Mouse (Mus musculus): ENCODE measurements around the gene Fam83e. TPM values are rescaled to one million over a fixed set of nuclear protein-coding genes. Genes with fewer than 3 reads are reported as not detected.

Gene Fam83e
- polyA plus RNA-seq, 1 experiment from 2014 or later: 1.4 TPM

- Histone ChIP-seq H3K9me3 (no peaks in the 10 kb centered on the region), H3K4me1 (peaks cover 52% of the 10 kb centered on the region), H3K27ac (peak overlapping the region; percentile 39; the same call in 1 of the 2 replicates), H3K4me3 (no peak overlapping the region), H3K36me3 (peaks cover 48% of the 10 kb centered on the region), H3K27me3 (no peaks in the 10 kb centered on the region), H3K9ac (0 out of 2 replicates have a peak overlapping the region, but pooled peaks have one; percentile 52), H3K4me2 (no peak overlapping the region)
- WGBS: 74% methylated on average over 14 of the region's 14 CpGs
- ATAC-seq (ENCODE audit: insufficient number of reproducible peaks, insufficient read depth, low FRiP score, low TSS enrichment, low read depth): no peak
Measured at GRCm38 (mm10) chr7:45709677-45710355, 11.2 kb upstream of the Fam83e start.

- Histone ChIP-seq H3K36me3 (peaks cover 48% of the 10 kb centered on the region), H3K9ac (no peak overlapping the region), H3K4me1 (peaks cover 52% of the 10 kb centered on the region), H3K9me3 (no peaks in the 10 kb centered on the region), H3K27me3 (no peaks in the 10 kb centered on the region), H3K27ac (no peak overlapping the region), H3K4me2 (no peak overlapping the region), H3K4me3 (no peak overlapping the region)
- 90% methylated on average over 20 of the region's 20 CpGs for WGBS
- no peak for ATAC-seq (ENCODE audit: insufficient number of reproducible peaks, insufficient read depth, low FRiP score, low TSS enrichment, low read depth)
Measured at GRCm38 (mm10) chr7:45710477-45711191, 10.4 kb upstream of the Fam83e start.

DNA sequence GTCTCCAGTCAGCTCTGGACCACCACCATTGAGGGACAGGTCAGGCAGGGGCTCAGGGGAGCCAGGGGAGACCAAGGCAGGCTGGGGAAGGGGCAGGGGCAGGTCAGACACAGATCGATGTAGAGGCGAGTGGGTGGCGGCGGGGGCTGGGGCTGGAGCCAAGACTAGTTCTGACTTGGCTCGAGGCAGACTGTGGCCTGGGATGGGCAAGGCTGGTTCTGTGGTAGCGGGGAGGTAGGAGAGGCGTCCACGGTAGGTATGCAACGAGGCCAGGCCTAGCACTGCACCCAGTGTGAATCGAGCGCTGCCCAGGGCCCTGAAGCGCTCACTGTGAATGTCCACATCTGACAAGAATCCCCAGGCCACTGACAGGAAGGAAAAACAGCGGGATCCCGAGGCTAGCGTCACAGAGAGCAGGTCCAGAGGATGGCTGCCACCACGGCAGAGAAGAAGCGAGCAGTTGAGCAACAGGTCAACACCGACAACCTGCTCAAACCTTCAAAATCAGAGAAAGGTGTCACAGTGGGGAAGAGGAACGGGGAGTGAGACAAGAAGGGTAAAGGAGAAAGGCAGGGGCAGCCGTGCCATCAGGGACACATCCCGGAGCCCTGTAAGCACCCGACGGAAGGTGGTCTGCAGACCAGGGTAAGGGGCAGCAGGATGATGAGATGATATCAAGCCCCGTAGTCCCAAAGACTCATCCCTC, 9.5 kb upstream of the Fam83e start:
- H3K27me3 ChIP-seq: no peaks in the 10 kb centered on the region
- no peaks in the 10 kb centered on the region for H3K9me3 ChIP-seq
- no peak overlapping the region for H3K4me2 ChIP-seq
- no peak overlapping the region for H3K4me3 ChIP-seq
- H3K9ac ChIP-seq: no peak overlapping the region
- H3K4me1 ChIP-seq: peaks cover 52% of the 10 kb centered on the region
- H3K27ac ChIP-seq: no peak overlapping the region
- peaks cover 48% of the 10 kb centered on the region for H3K36me3 ChIP-seq
- 90% methylated on average over 24 of the region's 24 CpGs for WGBS
- ATAC-seq (ENCODE audit: insufficient number of reproducible peaks, insufficient read depth, low FRiP score, low TSS enrichment, low read depth): no peak

DNA sequence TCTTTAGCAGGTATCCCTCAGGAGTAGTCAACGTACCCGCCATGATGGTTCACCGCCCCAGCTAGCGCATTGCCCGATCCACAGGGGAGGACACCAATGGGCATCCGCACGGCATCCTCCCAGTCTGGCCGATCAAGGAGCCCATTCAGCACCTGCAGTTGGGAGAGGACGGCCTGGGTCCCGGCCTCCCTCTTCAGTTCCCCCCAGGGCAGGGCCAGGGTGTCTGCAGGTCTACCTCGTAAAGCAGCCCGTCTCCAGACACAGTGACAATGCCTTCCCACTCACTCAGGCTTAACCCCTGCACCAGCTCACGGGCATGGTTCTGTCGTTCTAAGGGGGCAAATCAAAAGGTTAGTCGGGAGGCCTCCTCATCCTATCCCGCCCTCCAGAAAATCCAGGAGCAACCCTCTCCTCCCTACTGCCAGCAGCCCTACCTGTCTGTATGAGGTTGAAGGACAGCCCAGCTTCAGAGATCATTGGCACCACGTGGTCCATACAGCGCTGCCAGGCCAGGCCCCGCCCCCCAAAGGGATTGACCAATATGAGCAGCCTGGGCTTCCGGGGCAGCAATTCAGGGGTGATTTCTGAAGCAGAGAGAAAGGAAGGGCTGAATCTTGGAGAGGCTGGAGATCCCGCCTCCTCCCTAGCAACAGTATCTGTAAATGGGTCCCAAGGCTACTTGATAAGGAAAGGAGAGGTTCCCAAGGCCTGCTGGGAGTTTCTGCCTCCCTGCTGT, 8.8 kb upstream of the Fam83e start:
- H3K27ac ChIP-seq: no peak overlapping the region
- WGBS: 90% methylated on average over 21 of the region's 21 CpGs
- H3K9ac ChIP-seq: no peak overlapping the region
- no peak overlapping the region for H3K4me2 ChIP-seq
- ATAC-seq (ENCODE audit: insufficient number of reproducible peaks, insufficient read depth, low FRiP score, low TSS enrichment, low read depth): no peak
- H3K4me1 ChIP-seq: peaks cover 54% of the 10 kb centered on the region
- H3K27me3 ChIP-seq: no peaks in the 10 kb centered on the region
- H3K36me3 ChIP-seq: peaks cover 48% of the 10 kb centered on the region
- H3K4me3 ChIP-seq: no peak overlapping the region
- H3K9me3 ChIP-seq: no peaks in the 10 kb centered on the region

- Histone ChIP-seq H3K4me1 (peaks cover 42% of the 10 kb centered on the region), H3K36me3 (peaks cover 48% of the 10 kb centered on the region), H3K4me2 (no peak overlapping the region), H3K4me3 (no peak overlapping the region), H3K27ac (no peak overlapping the region), H3K27me3 (no peaks in the 10 kb centered on the region), H3K9me3 (no peaks in the 10 kb centered on the region), H3K9ac (no peak overlapping the region)
- 93% methylated on average over 16 of the region's 16 CpGs for WGBS
- no peak for ATAC-seq (ENCODE audit: insufficient number of reproducible peaks, insufficient read depth, low FRiP score, low TSS enrichment, low read depth)
Measured at GRCm38 (mm10) chr7:45713396-45713795, 7.6 kb upstream of the Fam83e start.

GRCm38 (mm10) chr7:45713881-45714520, 7.0 kb upstream of the Fam83e start:
- Histone ChIP-seq H3K9me3 (no peaks in the 10 kb centered on the region), H3K36me3 (peaks cover 47% of the 10 kb centered on the region), H3K27me3 (no peaks in the 10 kb centered on the region), H3K4me2 (peak overlapping the region; percentile 93), H3K4me1 (peaks cover 40% of the 10 kb centered on the region), H3K9ac (peak overlapping the region; percentile 74), H3K27ac (peak overlapping the region; percentile 29), H3K4me3 (peak overlapping the region; percentile 83)
- 73% methylated on average over 6 of the region's 6 CpGs for WGBS
- no peak for ATAC-seq (ENCODE audit: insufficient number of reproducible peaks, insufficient read depth, low FRiP score, low TSS enrichment, low read depth)

GRCm38 (mm10) chr7:45714630-45715089, 6.4 kb upstream of the Fam83e start:
- Histone ChIP-seq H3K27ac (peak overlapping the region; percentile 29), H3K4me1 (peaks cover 40% of the 10 kb centered on the region), H3K9ac (peak overlapping the region; percentile 74), H3K4me3 (peak overlapping the region; percentile 83), H3K36me3 (peaks cover 47% of the 10 kb centered on the region), H3K4me2 (peak overlapping the region; percentile 93), H3K27me3 (no peaks in the 10 kb centered on the region), H3K9me3 (no peaks in the 10 kb centered on the region)
- WGBS: 4% methylated on average over 14 of the region's 14 CpGs
- peak; percentile 50 for ATAC-seq (ENCODE audit: insufficient number of reproducible peaks, insufficient read depth, low FRiP score, low TSS enrichment, low read depth)

DNA sequence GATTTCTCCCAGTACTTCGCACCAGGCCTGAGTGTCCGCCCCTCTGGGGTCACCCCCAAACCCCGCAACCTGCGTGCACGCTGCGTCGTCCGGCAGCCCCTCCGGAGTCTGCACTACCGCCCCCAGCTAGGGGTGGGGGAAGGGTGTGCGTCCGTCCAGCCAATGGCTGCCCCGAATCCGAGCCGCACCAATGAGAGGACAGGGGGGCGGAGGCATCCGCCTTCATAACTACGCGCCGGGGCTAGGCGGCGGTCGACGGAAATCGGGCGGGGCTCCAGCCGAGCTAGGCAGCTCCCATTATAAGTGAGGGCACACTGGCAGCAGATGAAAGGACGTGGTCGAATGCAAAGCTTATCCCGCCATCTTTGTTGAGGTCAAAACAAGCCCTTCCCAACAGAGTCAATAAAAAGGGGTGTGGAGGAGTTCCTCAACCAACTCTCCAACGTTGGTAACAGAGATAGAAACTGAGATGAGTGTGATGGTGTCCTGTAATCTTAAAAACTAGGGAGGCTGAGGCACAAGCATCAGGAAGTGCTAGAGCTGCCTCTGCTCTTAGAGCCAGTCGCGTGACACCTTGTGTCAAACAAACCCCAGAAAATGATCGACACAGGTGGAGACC, 5.8 kb upstream of the Fam83e start, which contains the start of gene Rpl18:
Gene Rpl18, plus strand, starts transcription at position 368 of the 619 bp plus-strand sequence.
- H3K4me2 ChIP-seq: peak within 1 kb of the TSS; percentile 93
- 8% methylated on average over 34 of the region's 34 CpGs for WGBS
- H3K27ac ChIP-seq: peak within 1 kb of the TSS; percentile 74
- peak within 1 kb of the TSS; percentile 74 for H3K9ac ChIP-seq
- H3K4me3 ChIP-seq: peak within 1 kb of the TSS; percentile 83
- H3K4me1 ChIP-seq: peaks cover 45% of the 10 kb centered on the region
- no peaks in the 10 kb centered on the region for H3K27me3 ChIP-seq
- no peaks in the 10 kb centered on the region for H3K9me3 ChIP-seq
- H3K36me3 ChIP-seq: peaks cover 47% of the 10 kb centered on the region
- ATAC-seq (ENCODE audit: insufficient number of reproducible peaks, insufficient read depth, low FRiP score, low TSS enrichment, low read depth): peak; percentile 89

DNA sequence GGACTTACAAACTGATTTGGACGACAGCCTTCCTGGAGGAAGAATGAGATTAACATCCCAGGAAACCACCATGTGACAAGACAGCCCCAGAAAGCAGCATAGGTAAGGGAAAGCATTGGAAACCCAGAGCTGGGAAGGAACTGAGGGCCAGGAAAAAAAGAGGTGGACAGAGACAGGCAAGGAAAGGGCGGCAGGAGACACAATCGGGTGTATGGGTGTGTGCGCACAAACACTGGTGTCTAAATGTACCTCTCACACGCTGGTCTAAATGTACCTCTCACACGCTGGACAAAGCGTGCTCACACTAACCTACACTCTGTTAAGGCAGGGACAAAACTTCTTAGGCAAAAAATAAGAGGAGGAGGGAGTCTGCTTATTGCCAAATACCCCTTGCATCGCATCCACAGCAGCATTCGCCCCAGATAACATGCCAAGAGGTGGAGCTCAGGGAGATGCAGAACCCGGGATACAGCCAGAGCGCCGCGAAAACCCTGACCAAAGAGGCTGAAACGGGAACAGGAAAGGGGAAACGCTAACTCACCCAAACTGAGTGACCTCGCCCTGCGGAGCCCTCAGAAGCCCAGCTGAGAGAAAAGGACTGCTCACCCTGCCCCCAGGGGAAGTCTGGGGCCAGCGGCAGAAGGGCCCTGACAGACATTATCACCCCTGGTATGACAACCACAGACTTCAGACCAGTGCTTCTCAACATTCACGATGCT, 5.1 kb upstream of the Fam83e start:
- peak overlapping the region; percentile 83 for H3K4me3 ChIP-seq
- ATAC-seq (ENCODE audit: insufficient number of reproducible peaks, insufficient read depth, low FRiP score, low TSS enrichment, low read depth): no peak
- no peaks in the 10 kb centered on the region for H3K9me3 ChIP-seq
- peak overlapping the region; percentile 93 for H3K4me2 ChIP-seq
- peaks cover 47% of the 10 kb centered on the region for H3K36me3 ChIP-seq
- H3K9ac ChIP-seq: peak overlapping the region; percentile 44
- H3K4me1 ChIP-seq: peaks cover 45% of the 10 kb centered on the region
- H3K27ac ChIP-seq: peak overlapping the region; percentile 74
- 82% methylated on average over 19 of the region's 19 CpGs for WGBS
- H3K27me3 ChIP-seq: no peaks in the 10 kb centered on the region

DNA sequence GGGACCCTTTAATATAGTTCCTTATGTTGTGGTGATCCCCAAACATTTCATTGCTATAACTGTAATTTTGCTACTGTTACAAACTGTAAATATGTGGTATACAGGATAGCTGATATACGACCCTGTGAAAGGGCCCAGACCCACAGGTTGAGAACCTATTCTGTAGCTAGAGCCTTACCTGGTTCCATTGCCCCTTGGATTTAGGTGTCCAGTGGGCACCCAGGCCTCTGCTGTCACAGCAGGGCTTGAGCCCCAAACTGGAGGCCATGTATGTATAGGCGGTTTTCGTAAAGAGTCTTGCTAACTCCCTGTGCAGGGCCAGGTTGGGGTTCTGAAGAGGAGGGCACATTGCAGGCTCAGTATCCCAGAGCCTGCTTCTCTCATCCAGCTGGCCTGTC, 4.6 kb upstream of the Fam83e start:
- peak overlapping the region; percentile 93 for H3K4me2 ChIP-seq
- H3K4me3 ChIP-seq: peak overlapping the region; percentile 83
- peak overlapping the region; percentile 99 for H3K9ac ChIP-seq
- no peaks in the 10 kb centered on the region for H3K9me3 ChIP-seq
- 80% methylated on average over 3 of the region's 3 CpGs for WGBS
- ATAC-seq (ENCODE audit: insufficient number of reproducible peaks, insufficient read depth, low FRiP score, low TSS enrichment, low read depth): no peak
- no peak overlapping the region for H3K27ac ChIP-seq
- H3K36me3 ChIP-seq: peaks cover 47% of the 10 kb centered on the region
- no peaks in the 10 kb centered on the region for H3K27me3 ChIP-seq
- peaks cover 45% of the 10 kb centered on the region for H3K4me1 ChIP-seq
